Mouse (Mus musculus): ENCODE results near the gene Cog1. TPM values are rescaled to one million over a fixed set of nuclear protein-coding genes. Genes with fewer than 3 reads are reported as not detected.
"Not testable (repeated sequence)": the region's sequence is repeated elsewhere in the genome, so short reads cannot be mapped to it uniquely, and the experiment has no call there.

Gene Cog1
- polyA plus RNA-seq, 1 experiment from 2014 or later = 19.6 TPM

- WGBS = 70% methylated on average over 4 of the region's 4 CpGs
These were observed 9.8 kb downstream of the Cog1 start for GRCm38 (mm10) chr11:113658763-113659162.

GRCm38 (mm10) chr11:113660213-113660612 is 11.2 kb downstream of the Cog1 start:
- H3K4me3 ChIP-seq (ENCODE audit: low read depth, low read length); ATAC-seq; H3K9ac ChIP-seq (ENCODE audit: low read depth, low read length); H3K27me3 ChIP-seq (replicated peaks; ENCODE audit: control insufficient read depth, insufficient read depth, low read length); H3K4me2 ChIP-seq (replicated peaks; ENCODE audit: low read depth); H3K27ac ChIP-seq (ENCODE audit: low read depth, low read length); H3K4me1 ChIP-seq (replicated peaks; ENCODE audit: control insufficient read depth, insufficient read depth, low read length); H3K9me3 ChIP-seq (ENCODE audit: control insufficient read depth): not testable (repeated sequence)
- peaks cover 76% of the 10 kb centered on the region for H3K36me3 ChIP-seq (ENCODE audit: control insufficient read depth, insufficient read depth)
- WGBS = 97% methylated on average over 3 of the region's 3 CpGs
- TF ChIP-seq CTCF (IDR thresholded peaks at IDR 0.05; ENCODE audit: low read depth) = 0 out of 2 replicates have a peak, but pooled peaks have one; percentile 25

More at GRCm38 (mm10) chr11:113658763-113659162, 9.8 kb downstream of the Cog1 start:
- no peaks in the 10 kb centered on the region for H3K27me3 ChIP-seq (replicated peaks; ENCODE audit: control insufficient read depth, insufficient read depth, low read length)
- H3K9ac ChIP-seq (ENCODE audit: low read depth, low read length) = no peak overlapping the region
- no peak overlapping the region for H3K4me2 ChIP-seq (replicated peaks; ENCODE audit: low read depth)
- no peaks in the 10 kb centered on the region for H3K9me3 ChIP-seq (ENCODE audit: control insufficient read depth)
- H3K36me3 ChIP-seq (ENCODE audit: control insufficient read depth, insufficient read depth) = peaks cover 88% of the 10 kb centered on the region
- no peak for ATAC-seq
- no peak for TF ChIP-seq CTCF (IDR thresholded peaks at IDR 0.05; ENCODE audit: low read depth)
- no peak overlapping the region for H3K27ac ChIP-seq (ENCODE audit: low read depth, low read length)
- H3K4me1 ChIP-seq (replicated peaks; ENCODE audit: control insufficient read depth, insufficient read depth, low read length) = no peaks in the 10 kb centered on the region
- H3K4me3 ChIP-seq (ENCODE audit: low read depth, low read length) = no peak overlapping the region

- no peak for TF ChIP-seq CTCF (IDR thresholded peaks at IDR 0.05; ENCODE audit: low read depth)
- 94% methylated on average over 11 of the region's 11 CpGs for WGBS
- peaks cover 69% of the 10 kb centered on the region for H3K36me3 ChIP-seq (ENCODE audit: control insufficient read depth, insufficient read depth)
These were observed 12.0 kb downstream of the Cog1 start for GRCm38 (mm10) chr11:113660940-113661339.

GRCm38 (mm10) chr11:113661835-113662351 is 12.9 kb downstream of the Cog1 start:
- TF ChIP-seq CTCF (IDR thresholded peaks at IDR 0.05; ENCODE audit: low read depth) = no peak
- H3K9me3 ChIP-seq (ENCODE audit: control insufficient read depth) = no peaks in the 10 kb centered on the region
- 92% methylated on average over 18 of the region's 18 CpGs for WGBS
- no peak overlapping the region for H3K9ac ChIP-seq (ENCODE audit: low read depth, low read length)
- H3K27ac ChIP-seq (ENCODE audit: low read depth, low read length) = no peak overlapping the region
- no peak overlapping the region for H3K4me3 ChIP-seq (ENCODE audit: low read depth, low read length)
- no peaks in the 10 kb centered on the region for H3K27me3 ChIP-seq (replicated peaks; ENCODE audit: control insufficient read depth, insufficient read depth, low read length)
- H3K4me1 ChIP-seq (replicated peaks; ENCODE audit: control insufficient read depth, insufficient read depth, low read length) = no peaks in the 10 kb centered on the region
- no peak overlapping the region for H3K4me2 ChIP-seq (replicated peaks; ENCODE audit: low read depth)
- H3K36me3 ChIP-seq (ENCODE audit: control insufficient read depth, insufficient read depth) = peaks cover 59% of the 10 kb centered on the region
- no peak for ATAC-seq

More at GRCm38 (mm10) chr11:113660940-113661339, 12.0 kb downstream of the Cog1 start:
- H3K4me2 ChIP-seq (replicated peaks; ENCODE audit: low read depth) = no peak overlapping the region
- H3K9me3 ChIP-seq (ENCODE audit: control insufficient read depth) = no peaks in the 10 kb centered on the region
- no peaks in the 10 kb centered on the region for H3K4me1 ChIP-seq (replicated peaks; ENCODE audit: control insufficient read depth, insufficient read depth, low read length)
- H3K4me3 ChIP-seq (ENCODE audit: low read depth, low read length) = no peak overlapping the region
- no peak overlapping the region for H3K27ac ChIP-seq (ENCODE audit: low read depth, low read length)
- H3K27me3 ChIP-seq (replicated peaks; ENCODE audit: control insufficient read depth, insufficient read depth, low read length) = no peaks in the 10 kb centered on the region
- ATAC-seq = no peak
- no peak overlapping the region for H3K9ac ChIP-seq (ENCODE audit: low read depth, low read length)

- TF ChIP-seq CTCF (IDR thresholded peaks at IDR 0.05; ENCODE audit: low read depth) = no peak
- Histone ChIP-seq H3K36me3 (ENCODE audit: control insufficient read depth, insufficient read depth) (peaks cover 40% of the 10 kb centered on the region), H3K27ac (ENCODE audit: low read depth, low read length) (0 out of 2 replicates have a peak overlapping the region, but pooled peaks have one; percentile 36), H3K9me3 (ENCODE audit: control insufficient read depth) (no peaks in the 10 kb centered on the region), H3K4me1 (replicated peaks; ENCODE audit: control insufficient read depth, insufficient read depth, low read length) (0 out of 2 replicates have a peak, but pooled peaks cover 4% of the 10 kb centered on the region), H3K27me3 (replicated peaks; ENCODE audit: control insufficient read depth, insufficient read depth, low read length) (no peaks in the 10 kb centered on the region), H3K9ac (ENCODE audit: low read depth, low read length) (no peak overlapping the region), H3K4me3 (ENCODE audit: low read depth, low read length) (no peak overlapping the region), H3K4me2 (replicated peaks; ENCODE audit: low read depth) (no peak overlapping the region)
- ATAC-seq = no peak
- WGBS = 74% methylated on average over 2 of the region's 2 CpGs
These were observed 15.3 kb downstream of the Cog1 start for GRCm38 (mm10) chr11:113664279-113664678.

GRCm38 (mm10) chr11:113666205-113666604 is 17.2 kb downstream of the Cog1 start:
- no peak for ATAC-seq
- no peaks in the 10 kb centered on the region for H3K27me3 ChIP-seq (replicated peaks; ENCODE audit: control insufficient read depth, insufficient read depth, low read length)
- H3K36me3 ChIP-seq (ENCODE audit: control insufficient read depth, insufficient read depth) = peaks cover 24% of the 10 kb centered on the region
- no peak overlapping the region for H3K4me3 ChIP-seq (ENCODE audit: low read depth, low read length)
- peak overlapping the region; percentile 45 for H3K4me2 ChIP-seq (replicated peaks; ENCODE audit: low read depth)
- WGBS = 50% methylated on average over 6 of the region's 6 CpGs
- TF ChIP-seq CTCF (IDR thresholded peaks at IDR 0.05; ENCODE audit: low read depth) = no peak
- no peak overlapping the region for H3K27ac ChIP-seq (ENCODE audit: low read depth, low read length)
- H3K4me1 ChIP-seq (replicated peaks; ENCODE audit: control insufficient read depth, insufficient read depth, low read length) = 0 out of 2 replicates have a peak, but pooled peaks cover 4% of the 10 kb centered on the region
- H3K9me3 ChIP-seq (ENCODE audit: control insufficient read depth) = no peaks in the 10 kb centered on the region
- H3K9ac ChIP-seq (ENCODE audit: low read depth, low read length) = no peak overlapping the region

Data from intestine, postnatal 0 days (tissue).